Mouse (Mus musculus) spleen, adult 2 months (tissue): Measurements from ENCODE around the gene Oxsr1. TPM values are rescaled to one million over a fixed set of nuclear protein-coding genes. Genes with fewer than 3 reads are reported as not detected.

Experiments
- DNase-seq, 2 experiments: peaks; one replicate each; pipeline versions ENCODE4 v3.0.0 to v3.0.0-alpha.2; 2012 to 2021; ENCODE audit warnings: low spot score in 2 of 2, low read depth in 1 of 2
- H3K27ac ChIP-seq: fragments of 200-500 bp; 2 replicates; pipeline ENCODE4 v1.5.1; 2012; ENCODE audit warnings: low read length, inconsistent platforms; ENCODE audit not compliant: insufficient read depth
- H3K27me3 ChIP-seq: fragments of 200-500 bp; 2 replicates; pipeline ENCODE4 v1.6.1; 2012; ENCODE audit warnings: mild to moderate bottlenecking, moderate library complexity, low read length, inconsistent platforms; ENCODE audit not compliant: control insufficient read depth, insufficient read depth
- H3K36me3 ChIP-seq: fragments of 200-500 bp; 2 replicates; pipeline ENCODE4 v1.6.1; 2012; ENCODE audit warnings: mild to moderate bottlenecking, low read length, inconsistent platforms; ENCODE audit not compliant: control insufficient read depth, insufficient read depth
- H3K4me1 ChIP-seq: fragments of 200-500 bp; 2 replicates; pipeline ENCODE4 v1.6.1; 2011; ENCODE audit warnings: inconsistent platforms; ENCODE audit not compliant: control insufficient read depth, insufficient read depth, insufficient read length
- H3K4me3 ChIP-seq: fragments of 200-500 bp; 2 replicates; pipeline ENCODE4 v1.5.1; 2011; ENCODE audit warnings: mild to moderate bottlenecking, inconsistent platforms; ENCODE audit not compliant: insufficient read depth, insufficient read length; ENCODE audit errors: extremely low read depth
- CTCF ChIP-seq: fragments of 200-500 bp; IDR thresholded peaks from 2 replicates; pipeline ENCODE4 v1.5.1; 2011; ENCODE audit warnings: mild to moderate bottlenecking, inconsistent platforms; ENCODE audit not compliant: insufficient read depth, insufficient read length, insufficient replicate concordance; ENCODE audit errors: extremely low read depth
- POLR2A ChIP-seq: fragments of 200-500 bp; IDR thresholded peaks from 2 replicates; pipeline ENCODE4 v1.6.1; 2011; ENCODE audit warnings: low read depth, low read length, inconsistent platforms
- WGBS: fragments of 180-500 bp; shearing (Covaris S2); methylation state at CpG from one replicate; pipeline ENCODE4 v1.1.7; 2018; 5-methylcytosine and 5-hydroxymethylcytosine counted together
- polyA plus RNA-seq: library from polyadenylated mRNA; depleted of rRNA; stranded (reverse); fragments of >200 nt; gene quantifications from 2 replicates; pipeline ENCODE4 v1.2.3, GENCODE M21; 2012

The Oxsr1 gene
- polyA plus RNA-seq, 1 experiment, result 9.5 TPM

GRCm38 (mm10) chr9:119263067-119263466, 59.2 kb downstream of the Oxsr1 start:
- 80% methylated on average over 4 of the region's 4 CpGs for WGBS
- peaks cover 17% of the 10 kb centered on the region for H3K36me3 ChIP-seq

DNA sequence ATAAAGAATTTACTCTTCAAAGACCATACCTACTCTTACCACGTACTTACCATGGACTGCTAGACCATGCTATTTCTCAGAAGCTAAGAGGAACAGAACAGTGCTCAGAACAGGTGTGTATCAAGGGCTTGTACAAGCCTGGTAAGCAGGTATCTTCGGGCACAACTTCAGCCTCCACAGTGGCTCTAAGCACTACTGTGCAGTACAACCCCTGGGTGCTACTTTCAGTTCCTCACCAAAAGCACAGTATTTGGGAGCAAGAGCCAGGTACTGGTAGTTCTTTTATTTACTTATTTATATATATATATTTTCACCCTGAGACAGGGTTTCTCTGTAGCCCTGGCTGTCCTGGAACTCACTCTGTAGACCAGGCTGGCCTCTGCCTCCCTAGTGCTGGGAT, 61.4 kb downstream of the Oxsr1 start:
- no peak for TF ChIP-seq POLR2A
- TF ChIP-seq CTCF, result no peak
- DNase-seq, result no peak
- WGBS, result 84% methylated on average over 2 of the region's 2 CpGs
- Histone ChIP-seq H3K4me3 (no peak overlapping the region), H3K27me3 (no peaks in the 10 kb centered on the region), H3K36me3 (peaks cover 6% of the 10 kb centered on the region; the same call in 1 of the 2 replicates), H3K4me1 (no peaks in the 10 kb centered on the region), H3K27ac (no peak overlapping the region)

More at GRCm38 (mm10) chr9:119263067-119263466, 59.2 kb downstream of the Oxsr1 start:
- no peak overlapping the region for H3K4me3 ChIP-seq
- DNase-seq, result no peak
- no peaks in the 10 kb centered on the region for H3K4me1 ChIP-seq
- H3K27ac ChIP-seq, result no peak overlapping the region
- no peak for TF ChIP-seq POLR2A
- no peak for TF ChIP-seq CTCF
- H3K27me3 ChIP-seq, result no peaks in the 10 kb centered on the region

- H3K4me3 ChIP-seq, result no peak overlapping the region
- no peak for TF ChIP-seq CTCF
- TF ChIP-seq POLR2A, result no peak
- no peaks in the 10 kb centered on the region for H3K4me1 ChIP-seq
- 98% methylated on average over 2 of the region's 2 CpGs for WGBS
- H3K27ac ChIP-seq, result no peak overlapping the region
- no peak for DNase-seq
- H3K27me3 ChIP-seq, result no peaks in the 10 kb centered on the region
- H3K36me3 ChIP-seq, result peaks cover 10% of the 10 kb centered on the region
These were observed 63.4 kb downstream of the Oxsr1 start for GRCm38 (mm10) chr9:119258785-119259184.

- Histone ChIP-seq H3K27me3 (no peaks in the 10 kb centered on the region), H3K27ac (no peak overlapping the region), H3K4me1 (no peaks in the 10 kb centered on the region), H3K36me3 (peaks cover 10% of the 10 kb centered on the region), H3K4me3 (no peak overlapping the region)
- TF ChIP-seq CTCF, result no peak
- no peak for TF ChIP-seq POLR2A
- WGBS, result 82% methylated on average over 5 of the region's 5 CpGs
- DNase-seq, result no peak
These were observed 64.1 kb downstream of the Oxsr1 start for GRCm38 (mm10) chr9:119258128-119258527.

DNA sequence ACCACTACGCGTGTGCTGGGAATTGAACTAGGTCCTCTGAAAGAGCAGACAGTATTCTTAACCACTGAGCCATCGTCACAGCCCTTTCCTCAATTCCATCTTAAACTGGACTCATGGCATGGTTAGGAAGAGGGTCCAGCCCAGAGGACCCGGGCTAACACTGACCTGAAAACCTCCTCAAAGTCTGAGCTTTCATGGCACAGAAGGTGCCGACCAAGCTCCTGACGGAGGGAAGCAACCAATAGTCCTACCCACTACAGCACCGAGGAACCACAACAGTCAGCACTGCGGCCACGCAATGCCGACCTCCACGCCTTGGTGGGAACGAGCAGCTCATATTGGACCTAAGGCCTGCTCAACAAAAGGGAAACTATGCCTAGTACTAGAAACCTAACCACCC, 66.1 kb downstream of the Oxsr1 start:
- H3K4me1 ChIP-seq, result no peaks in the 10 kb centered on the region
- H3K27ac ChIP-seq, result no peak overlapping the region
- no peak for TF ChIP-seq POLR2A
- no peak for TF ChIP-seq CTCF
- DNase-seq, result no peak
- WGBS, result 96% methylated on average over 12 of the region's 12 CpGs
- no peak overlapping the region for H3K4me3 ChIP-seq
- peaks cover 11% of the 10 kb centered on the region for H3K36me3 ChIP-seq
- no peaks in the 10 kb centered on the region for H3K27me3 ChIP-seq

DNA sequence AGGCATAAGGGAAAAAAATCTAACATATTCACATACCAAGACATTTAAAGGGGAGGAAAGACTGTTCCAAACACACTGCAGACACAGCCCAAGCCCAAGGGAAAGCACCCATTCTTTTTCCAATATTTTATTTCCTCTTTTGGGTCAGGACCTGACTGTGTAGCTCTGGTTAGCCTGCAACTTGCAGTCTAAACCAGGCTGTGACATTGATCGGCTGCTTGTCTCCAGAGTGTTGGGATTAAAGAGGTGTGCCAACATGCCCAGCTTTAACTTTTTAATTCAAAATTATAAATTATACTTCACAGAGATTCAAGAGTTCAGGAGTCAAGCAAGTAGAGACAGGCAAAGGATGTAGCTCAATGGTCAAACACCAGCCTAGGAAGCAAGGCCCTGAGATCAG, 67.1 kb downstream of the Oxsr1 start:
- no peak for DNase-seq
- no peaks in the 10 kb centered on the region for H3K27me3 ChIP-seq
- no peak overlapping the region for H3K4me3 ChIP-seq
- H3K36me3 ChIP-seq, result peaks cover 12% of the 10 kb centered on the region
- no peak overlapping the region for H3K27ac ChIP-seq
- H3K4me1 ChIP-seq, result no peaks in the 10 kb centered on the region
- 91% methylated on average over 1 of the region's 1 CpGs for WGBS
- TF ChIP-seq POLR2A (no peak), CTCF (no peak)

- Histone ChIP-seq H3K27ac (no peak overlapping the region), H3K27me3 (no peaks in the 10 kb centered on the region), H3K36me3 (peaks cover 12% of the 10 kb centered on the region), H3K4me3 (no peak overlapping the region), H3K4me1 (no peaks in the 10 kb centered on the region)
- no peak for TF ChIP-seq POLR2A
- no peak for TF ChIP-seq CTCF
- 89% methylated on average over 2 of the region's 2 CpGs for WGBS
- DNase-seq, result no peak
These were observed 68.0 kb downstream of the Oxsr1 start for GRCm38 (mm10) chr9:119254187-119254586.
